Mouse (Mus musculus) CD4-positive naive resting alpha-beta T cell, adult 57 days (primary cell): Measurements from ENCODE around the gene Sox5. TPM values are rescaled to one million over a fixed set of nuclear protein-coding genes. Genes with fewer than 3 reads are reported as not detected.

ENCODE experiments used
- total RNA-seq: library from RNA; stranded (reverse); gene quantifications from one replicate; pipeline ENCODE4 v1.2.4, GENCODE M21; 2023

Sox5 gene
- total RNA-seq, result 2.9 TPM

DNA sequence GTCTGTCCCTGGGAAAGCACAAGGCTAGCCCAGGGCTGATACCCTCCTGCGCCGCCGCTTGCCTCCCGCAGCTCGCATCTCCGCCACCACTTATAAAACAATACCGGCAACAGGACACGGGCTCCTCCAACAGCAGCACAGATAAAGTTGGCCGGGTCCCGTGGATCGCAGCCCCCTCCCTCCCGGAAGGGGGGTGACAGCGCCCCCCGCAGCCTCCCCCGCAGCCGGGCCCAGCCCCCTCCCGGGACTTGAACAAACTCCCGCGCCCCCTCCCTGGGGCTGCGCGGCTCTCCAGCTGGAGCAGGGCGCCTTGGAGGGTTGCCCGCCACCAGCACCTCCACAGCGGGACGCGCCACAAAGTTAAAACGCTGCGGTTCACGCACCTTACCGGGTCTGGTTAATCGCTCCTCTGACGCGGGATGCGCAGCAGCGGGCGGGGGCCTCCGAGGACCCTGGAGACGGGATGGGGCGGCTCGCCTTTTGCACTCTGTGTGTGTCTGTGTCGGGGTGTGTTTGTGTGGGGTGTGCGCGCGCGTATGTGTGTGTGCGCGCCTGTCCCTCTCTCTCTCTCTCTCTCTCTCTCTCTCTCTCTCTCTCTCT is at the start of gene Sox5:
Gene Sox5, minus strand, starts transcription at position 547 of the 600 bp plus-strand sequence.

